Mouse (Mus musculus): Measurements from ENCODE around the gene Wbp1l. TPM values are rescaled to one million over a fixed set of nuclear protein-coding genes. Genes with fewer than 3 reads are reported as not detected.

Wbp1l gene
- polyA plus RNA-seq, 1 experiment = 37.3 TPM

- no peaks in the 10 kb centered on the region for H3K27me3 ChIP-seq (ENCODE audit: control insufficient read depth, insufficient read depth, low read length)
- peaks cover 6% of the 10 kb centered on the region; the same call in 1 of the 2 replicates for H3K36me3 ChIP-seq (ENCODE audit: control insufficient read depth, insufficient read depth, low read length)
- H3K27ac ChIP-seq (ENCODE audit: insufficient read depth, low read length) = no peak overlapping the region
- no peak overlapping the region for H3K4me3 ChIP-seq (ENCODE audit: extremely low read depth, insufficient read depth, insufficient read length)
- TF ChIP-seq CTCF (IDR thresholded peaks at IDR 0.05; ENCODE audit: extremely low read depth, insufficient read depth, insufficient read length, insufficient replicate concordance) (no peak), POLR2A (IDR thresholded peaks at IDR 0.05; ENCODE audit: low read depth, low read length) (no peak)
- 0 out of 2 replicates have a peak, but pooled peaks cover 4% of the 10 kb centered on the region for H3K4me1 ChIP-seq (ENCODE audit: control insufficient read depth, insufficient read depth, insufficient read length)
- no peak for DNase-seq (ENCODE audit: low read depth in 1 of 2, low spot score in 2 of 2)
- WGBS = 93% methylated on average over 12 of the region's 12 CpGs
Observed at GRCm38 (mm10) chr19:46625015-46625414, 26.1 kb downstream of the Wbp1l start.

DNA sequence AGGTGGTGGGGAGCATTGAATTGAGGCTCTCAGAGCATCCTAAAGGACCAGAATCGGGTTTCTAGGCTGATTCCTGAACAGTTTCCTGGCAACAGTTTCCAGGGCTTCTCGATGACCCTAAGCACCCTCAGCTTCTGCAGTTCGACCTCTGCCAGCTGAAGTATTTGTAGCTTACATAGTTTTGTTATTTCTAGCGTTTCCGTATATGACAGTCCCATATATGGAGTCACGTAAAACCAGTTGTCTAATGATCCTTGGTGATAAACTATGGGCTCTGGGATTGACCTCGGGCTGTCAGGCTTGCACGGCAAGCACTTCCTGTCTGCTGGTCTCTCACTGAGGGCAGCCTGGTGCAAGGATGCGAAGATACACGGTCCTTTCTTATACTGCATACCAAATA, 26.6 kb downstream of the Wbp1l start:
- 86% methylated on average over 10 of the region's 10 CpGs for WGBS
- no peak for DNase-seq (ENCODE audit: low read depth in 1 of 2, low spot score in 2 of 2)
- Histone ChIP-seq H3K4me1 (ENCODE audit: control insufficient read depth, insufficient read depth, insufficient read length) (0 out of 2 replicates have a peak, but pooled peaks cover 2% of the 10 kb centered on the region), H3K27ac (ENCODE audit: insufficient read depth, low read length) (no peak overlapping the region), H3K27me3 (ENCODE audit: control insufficient read depth, insufficient read depth, low read length) (no peaks in the 10 kb centered on the region), H3K4me3 (ENCODE audit: extremely low read depth, insufficient read depth, insufficient read length) (no peak overlapping the region), H3K36me3 (ENCODE audit: control insufficient read depth, insufficient read depth, low read length) (peaks cover 6% of the 10 kb centered on the region; the same call in 1 of the 2 replicates)
- TF ChIP-seq CTCF (IDR thresholded peaks at IDR 0.05; ENCODE audit: extremely low read depth, insufficient read depth, insufficient read length, insufficient replicate concordance) (no peak), POLR2A (IDR thresholded peaks at IDR 0.05; ENCODE audit: low read depth, low read length) (no peak)

DNA sequence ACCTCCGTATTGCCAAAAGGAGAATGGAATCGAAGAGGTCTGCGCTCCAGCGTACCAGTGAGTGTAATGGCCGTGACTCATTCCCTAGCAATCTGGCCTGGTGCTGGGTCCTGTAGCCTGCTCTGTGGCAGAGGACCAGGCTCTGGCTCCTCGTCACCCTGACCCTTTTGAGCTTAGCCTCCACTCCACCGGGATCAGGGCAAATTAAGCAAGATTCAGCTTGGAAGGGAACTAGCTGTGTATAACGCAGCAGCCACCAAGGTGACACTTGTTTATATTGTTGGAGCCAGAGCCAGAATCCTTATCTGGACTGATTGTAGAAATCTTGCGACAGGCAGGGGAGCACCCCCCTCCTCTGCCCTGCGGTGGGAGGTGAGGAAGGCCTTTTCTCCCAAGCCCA, 29.5 kb downstream of the Wbp1l start:
- Histone ChIP-seq H3K27ac (ENCODE audit: insufficient read depth, low read length) (no peak overlapping the region), H3K4me1 (ENCODE audit: control insufficient read depth, insufficient read depth, insufficient read length) (no peaks in the 10 kb centered on the region), H3K36me3 (ENCODE audit: control insufficient read depth, insufficient read depth, low read length) (peaks cover 6% of the 10 kb centered on the region; the same call in 1 of the 2 replicates), H3K4me3 (ENCODE audit: extremely low read depth, insufficient read depth, insufficient read length) (no peak overlapping the region), H3K27me3 (ENCODE audit: control insufficient read depth, insufficient read depth, low read length) (no peaks in the 10 kb centered on the region)
- TF ChIP-seq CTCF (IDR thresholded peaks at IDR 0.05; ENCODE audit: extremely low read depth, insufficient read depth, insufficient read length, insufficient replicate concordance) = no peak
- WGBS = 94% methylated on average over 10 of the region's 10 CpGs
- DNase-seq (ENCODE audit: low read depth in 1 of 2, low spot score in 2 of 2) = no peak

DNA sequence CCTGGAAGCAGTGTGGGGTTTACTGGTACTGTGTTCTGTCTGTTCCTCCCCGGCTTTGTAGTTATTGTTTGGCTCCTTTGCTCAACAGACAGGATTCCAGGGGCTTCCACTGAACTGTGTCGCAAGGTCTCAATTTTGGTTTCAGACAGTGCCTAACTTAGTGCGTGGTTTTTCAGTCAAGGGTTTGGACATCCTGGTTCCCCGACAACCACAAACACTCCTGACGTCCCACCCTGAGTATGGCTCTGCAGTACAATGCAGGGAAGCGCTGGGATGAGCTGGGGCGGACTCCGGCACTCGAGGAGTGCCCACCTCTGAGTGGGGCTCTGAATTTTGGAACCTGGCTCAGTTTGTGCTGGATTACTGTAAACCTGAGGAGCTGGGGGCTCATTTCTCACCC, 30.9 kb downstream of the Wbp1l start:
- no peaks in the 10 kb centered on the region for H3K4me1 ChIP-seq (ENCODE audit: control insufficient read depth, insufficient read depth, insufficient read length)
- 63% methylated on average over 9 of the region's 9 CpGs for WGBS
- DNase-seq (ENCODE audit: low read depth in 1 of 2, low spot score in 2 of 2) = no peak
- no peak overlapping the region for H3K27ac ChIP-seq (ENCODE audit: insufficient read depth, low read length)
- H3K27me3 ChIP-seq (ENCODE audit: control insufficient read depth, insufficient read depth, low read length) = no peaks in the 10 kb centered on the region
- TF ChIP-seq POLR2A (IDR thresholded peaks at IDR 0.05; ENCODE audit: low read depth, low read length) = no peak
- no peak for TF ChIP-seq CTCF (IDR thresholded peaks at IDR 0.05; ENCODE audit: extremely low read depth, insufficient read depth, insufficient read length, insufficient replicate concordance)
- H3K4me3 ChIP-seq (ENCODE audit: extremely low read depth, insufficient read depth, insufficient read length) = no peak overlapping the region
- peaks cover 6% of the 10 kb centered on the region; the same call in 1 of the 2 replicates for H3K36me3 ChIP-seq (ENCODE audit: control insufficient read depth, insufficient read depth, low read length)

DNA sequence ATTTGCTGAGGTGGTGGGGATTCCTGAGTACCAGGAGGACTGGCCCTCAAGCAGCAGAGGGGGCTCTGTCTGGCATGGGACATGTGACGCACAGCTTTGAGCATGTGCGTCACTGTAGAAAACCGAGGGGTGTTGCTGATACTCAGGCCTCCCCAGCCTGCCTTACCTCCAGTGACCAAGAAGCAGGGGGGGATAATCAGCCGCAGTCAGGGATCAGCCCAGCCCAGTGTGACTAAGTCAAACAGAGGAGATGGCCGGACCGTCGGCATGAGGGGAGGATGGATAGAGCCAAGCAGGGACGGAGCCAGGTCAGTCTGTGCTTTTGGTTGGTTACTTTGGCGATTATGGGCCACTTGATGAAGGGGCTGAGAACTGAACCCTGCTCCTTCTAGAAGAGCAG, 32.8 kb downstream of the Wbp1l start:
- WGBS = 95% methylated on average over 9 of the region's 9 CpGs
- Histone ChIP-seq H3K36me3 (ENCODE audit: control insufficient read depth, insufficient read depth, low read length) (peaks cover 3% of the 10 kb centered on the region; the same call in 1 of the 2 replicates), H3K27me3 (ENCODE audit: control insufficient read depth, insufficient read depth, low read length) (no peaks in the 10 kb centered on the region), H3K27ac (ENCODE audit: insufficient read depth, low read length) (no peak overlapping the region), H3K4me1 (ENCODE audit: control insufficient read depth, insufficient read depth, insufficient read length) (no peaks in the 10 kb centered on the region), H3K4me3 (ENCODE audit: extremely low read depth, insufficient read depth, insufficient read length) (no peak overlapping the region)
- DNase-seq (ENCODE audit: low read depth in 1 of 2, low spot score in 2 of 2) = no peak
- TF ChIP-seq POLR2A (IDR thresholded peaks at IDR 0.05; ENCODE audit: low read depth, low read length) (no peak), CTCF (IDR thresholded peaks at IDR 0.05; ENCODE audit: extremely low read depth, insufficient read depth, insufficient read length, insufficient replicate concordance) (no peak)

GRCm38 (mm10) chr19:46635766-46636165, 36.9 kb downstream of the Wbp1l start:
- no peak for DNase-seq (ENCODE audit: low read depth in 1 of 2, low spot score in 2 of 2)
- WGBS = 87% methylated on average over 9 of the region's 9 CpGs
- Histone ChIP-seq H3K27ac (ENCODE audit: insufficient read depth, low read length) (no peak overlapping the region), H3K4me1 (ENCODE audit: control insufficient read depth, insufficient read depth, insufficient read length) (no peaks in the 10 kb centered on the region), H3K4me3 (ENCODE audit: extremely low read depth, insufficient read depth, insufficient read length) (no peak overlapping the region), H3K27me3 (ENCODE audit: control insufficient read depth, insufficient read depth, low read length) (no peaks in the 10 kb centered on the region), H3K36me3 (ENCODE audit: control insufficient read depth, insufficient read depth, low read length) (no peaks in the 10 kb centered on the region; the same call in 1 of the 2 replicates)
- TF ChIP-seq CTCF (IDR thresholded peaks at IDR 0.05; ENCODE audit: extremely low read depth, insufficient read depth, insufficient read length, insufficient replicate concordance) = no peak

- no peaks in the 10 kb centered on the region; the same call in 1 of the 2 replicates for H3K4me1 ChIP-seq (ENCODE audit: control insufficient read depth, insufficient read depth, insufficient read length)
Observed at GRCm38 (mm10) chr19:46637598-46637997, 38.7 kb downstream of the Wbp1l start.

More at GRCm38 (mm10) chr19:46637598-46637997, 38.7 kb downstream of the Wbp1l start:
- DNase-seq (ENCODE audit: low read depth in 1 of 2, low spot score in 2 of 2) = no peak
- WGBS = 89% methylated on average over 6 of the region's 6 CpGs
- Histone ChIP-seq H3K36me3 (ENCODE audit: control insufficient read depth, insufficient read depth, low read length) (no peaks in the 10 kb centered on the region; the same call in 1 of the 2 replicates), H3K27me3 (ENCODE audit: control insufficient read depth, insufficient read depth, low read length) (no peaks in the 10 kb centered on the region), H3K4me3 (ENCODE audit: extremely low read depth, insufficient read depth, insufficient read length) (no peak overlapping the region), H3K27ac (ENCODE audit: insufficient read depth, low read length) (no peak overlapping the region)
- TF ChIP-seq CTCF (IDR thresholded peaks at IDR 0.05; ENCODE audit: extremely low read depth, insufficient read depth, insufficient read length, insufficient replicate concordance) = no peak
- no peak for TF ChIP-seq POLR2A (IDR thresholded peaks at IDR 0.05; ENCODE audit: low read depth, low read length)

Data from spleen, adult 2 months (tissue).